Mouse (Mus musculus): ENCODE results near the gene Timm44. TPM values are rescaled to one million over a fixed set of nuclear protein-coding genes. Genes with fewer than 3 reads are reported as not detected.

Gene Timm44
- polyA plus RNA-seq, 1 experiment from 2014 or later, result 81.1 TPM

GRCm38 (mm10) chr8:4237814-4238433 lies 37.8 kb downstream of the Timm44 start:
- no peaks in the 10 kb centered on the region for H3K27me3 ChIP-seq (ENCODE audit: control insufficient read depth, insufficient read depth, low read length)
- H3K4me3 ChIP-seq (ENCODE audit: low read depth, low read length), result peak overlapping the region; percentile 74
- WGBS, result 17% methylated on average over 15 of the region's 15 CpGs
- peak overlapping the region; percentile 97 for H3K27ac ChIP-seq (ENCODE audit: low read length)
- peak overlapping the region; percentile 60 for H3K9ac ChIP-seq (replicated peaks; ENCODE audit: low read depth, low read length)
- H3K4me1 ChIP-seq (ENCODE audit: control insufficient read depth, insufficient read depth, low read length), result peaks cover 17% of the 10 kb centered on the region
- H3K4me2 ChIP-seq (replicated peaks; ENCODE audit: low read depth, low read length), result peak overlapping the region; percentile 70
- peaks cover 9% of the 10 kb centered on the region; the same call in 1 of the 2 replicates for H3K36me3 ChIP-seq (ENCODE audit: control insufficient read depth, insufficient read depth, low read length)
- no peaks in the 10 kb centered on the region for H3K9me3 ChIP-seq (ENCODE audit: control insufficient read depth, low read depth, low read length)
- ATAC-seq (ENCODE audit: insufficient number of reproducible peaks, insufficient read depth, low FRiP score, low read depth), result no peak

GRCm38 (mm10) chr8:4230612-4231351 lies 44.9 kb downstream of the Timm44 start:
- no peak overlapping the region for H3K4me2 ChIP-seq (replicated peaks; ENCODE audit: low read depth, low read length)
- 56% methylated on average over 10 of the region's 10 CpGs for WGBS
- H3K27ac ChIP-seq (ENCODE audit: low read length), result no peak overlapping the region

GRCm38 (mm10) chr8:4229784-4230183 lies 45.9 kb downstream of the Timm44 start:
- WGBS, result 67% methylated on average over 5 of the region's 5 CpGs
- Histone ChIP-seq H3K9me3 (ENCODE audit: control insufficient read depth, low read depth, low read length) (no peaks in the 10 kb centered on the region), H3K36me3 (ENCODE audit: control insufficient read depth, insufficient read depth, low read length) (no peaks in the 10 kb centered on the region), H3K4me1 (ENCODE audit: control insufficient read depth, insufficient read depth, low read length) (no peaks in the 10 kb centered on the region), H3K4me2 (replicated peaks; ENCODE audit: low read depth, low read length) (no peak overlapping the region), H3K27ac (ENCODE audit: low read length) (no peak overlapping the region), H3K27me3 (ENCODE audit: control insufficient read depth, insufficient read depth, low read length) (no peaks in the 10 kb centered on the region), H3K9ac (replicated peaks; ENCODE audit: low read depth, low read length) (no peak overlapping the region), H3K4me3 (ENCODE audit: low read depth, low read length) (no peak overlapping the region)
- no peak for ATAC-seq (ENCODE audit: insufficient number of reproducible peaks, insufficient read depth, low FRiP score, low read depth)

More at GRCm38 (mm10) chr8:4230612-4231351, 44.9 kb downstream of the Timm44 start:
- no peaks in the 10 kb centered on the region for H3K9me3 ChIP-seq (ENCODE audit: control insufficient read depth, low read depth, low read length)
- peak; percentile 60; the same call in 1 of the 2 replicates for ATAC-seq (ENCODE audit: insufficient number of reproducible peaks, insufficient read depth, low FRiP score, low read depth)
- H3K36me3 ChIP-seq (ENCODE audit: control insufficient read depth, insufficient read depth, low read length), result no peaks in the 10 kb centered on the region
- H3K27me3 ChIP-seq (ENCODE audit: control insufficient read depth, insufficient read depth, low read length), result no peaks in the 10 kb centered on the region
- no peaks in the 10 kb centered on the region for H3K4me1 ChIP-seq (ENCODE audit: control insufficient read depth, insufficient read depth, low read length)
- H3K4me3 ChIP-seq (ENCODE audit: low read depth, low read length), result no peak overlapping the region
- no peak overlapping the region for H3K9ac ChIP-seq (replicated peaks; ENCODE audit: low read depth, low read length)

- Histone ChIP-seq H3K4me3 (ENCODE audit: low read depth, low read length) (no peak overlapping the region), H3K9me3 (ENCODE audit: control insufficient read depth, low read depth, low read length) (no peaks in the 10 kb centered on the region), H3K36me3 (ENCODE audit: control insufficient read depth, insufficient read depth, low read length) (no peaks in the 10 kb centered on the region), H3K27ac (ENCODE audit: low read length) (no peak overlapping the region), H3K27me3 (ENCODE audit: control insufficient read depth, insufficient read depth, low read length) (no peaks in the 10 kb centered on the region), H3K4me2 (replicated peaks; ENCODE audit: low read depth, low read length) (no peak overlapping the region), H3K9ac (replicated peaks; ENCODE audit: low read depth, low read length) (no peak overlapping the region), H3K4me1 (ENCODE audit: control insufficient read depth, insufficient read depth, low read length) (no peaks in the 10 kb centered on the region)
- no peak for ATAC-seq (ENCODE audit: insufficient number of reproducible peaks, insufficient read depth, low FRiP score, low read depth)
- WGBS, result 95% methylated on average over 4 of the region's 4 CpGs
Observed at GRCm38 (mm10) chr8:4227919-4228318, 47.8 kb downstream of the Timm44 start.

GRCm38 (mm10) chr8:4226739-4227347 lies 48.9 kb downstream of the Timm44 start, which contains the start of gene Lrrc8e:
Lrrc8e (plus strand) TSS chr8:4226827.
- Histone ChIP-seq H3K9me3 (ENCODE audit: control insufficient read depth, low read depth, low read length) (no peaks in the 10 kb centered on the region), H3K4me2 (replicated peaks; ENCODE audit: low read depth, low read length) (peak within 1 kb of the TSS; percentile 53), H3K9ac (replicated peaks; ENCODE audit: low read depth, low read length) (no peak within 1 kb of the TSS), H3K27me3 (ENCODE audit: control insufficient read depth, insufficient read depth, low read length) (no peaks in the 10 kb centered on the region), H3K36me3 (ENCODE audit: control insufficient read depth, insufficient read depth, low read length) (no peaks in the 10 kb centered on the region), H3K4me1 (ENCODE audit: control insufficient read depth, insufficient read depth, low read length) (no peaks in the 10 kb centered on the region), H3K4me3 (ENCODE audit: low read depth, low read length) (peak within 1 kb of the TSS; percentile 27), H3K27ac (ENCODE audit: low read length) (no peak within 1 kb of the TSS)
- WGBS, result 5% methylated on average over 33 of the region's 33 CpGs
- ATAC-seq (ENCODE audit: insufficient number of reproducible peaks, insufficient read depth, low FRiP score, low read depth), result peak; percentile 80

GRCm38 (mm10) chr8:4226323-4226722 lies 49.4 kb downstream of the Timm44 start:
- Histone ChIP-seq H3K4me3 (ENCODE audit: low read depth, low read length) (peak overlapping the region; percentile 27), H3K27ac (ENCODE audit: low read length) (no peak overlapping the region), H3K27me3 (ENCODE audit: control insufficient read depth, insufficient read depth, low read length) (no peaks in the 10 kb centered on the region), H3K9me3 (ENCODE audit: control insufficient read depth, low read depth, low read length) (no peaks in the 10 kb centered on the region), H3K36me3 (ENCODE audit: control insufficient read depth, insufficient read depth, low read length) (no peaks in the 10 kb centered on the region), H3K4me2 (replicated peaks; ENCODE audit: low read depth, low read length) (peak overlapping the region; percentile 53), H3K4me1 (ENCODE audit: control insufficient read depth, insufficient read depth, low read length) (no peaks in the 10 kb centered on the region), H3K9ac (replicated peaks; ENCODE audit: low read depth, low read length) (no peak overlapping the region)
- WGBS, result 26% methylated on average over 4 of the region's 4 CpGs
- ATAC-seq (ENCODE audit: insufficient number of reproducible peaks, insufficient read depth, low FRiP score, low read depth), result no peak

GRCm38 (mm10) chr8:4222059-4222458 lies 53.7 kb downstream of the Timm44 start:
- Histone ChIP-seq H3K36me3 (ENCODE audit: control insufficient read depth, insufficient read depth, low read length) (no peaks in the 10 kb centered on the region), H3K27me3 (ENCODE audit: control insufficient read depth, insufficient read depth, low read length) (no peaks in the 10 kb centered on the region), H3K9ac (replicated peaks; ENCODE audit: low read depth, low read length) (no peak overlapping the region), H3K4me3 (ENCODE audit: low read depth, low read length) (no peak overlapping the region), H3K9me3 (ENCODE audit: control insufficient read depth, low read depth, low read length) (no peaks in the 10 kb centered on the region), H3K4me2 (replicated peaks; ENCODE audit: low read depth, low read length) (no peak overlapping the region), H3K4me1 (ENCODE audit: control insufficient read depth, insufficient read depth, low read length) (no peaks in the 10 kb centered on the region), H3K27ac (ENCODE audit: low read length) (no peak overlapping the region)
- no peak for ATAC-seq (ENCODE audit: insufficient number of reproducible peaks, insufficient read depth, low FRiP score, low read depth)

GRCm38 (mm10) chr8:4219617-4220016 lies 56.1 kb downstream of the Timm44 start:
- 79% methylated on average over 3 of the region's 3 CpGs for WGBS
- H3K27me3 ChIP-seq (ENCODE audit: control insufficient read depth, insufficient read depth, low read length), result no peaks in the 10 kb centered on the region
- H3K4me3 ChIP-seq (ENCODE audit: low read depth, low read length), result no peak overlapping the region
- H3K4me2 ChIP-seq (replicated peaks; ENCODE audit: low read depth, low read length), result no peak overlapping the region
- no peaks in the 10 kb centered on the region for H3K9me3 ChIP-seq (ENCODE audit: control insufficient read depth, low read depth, low read length)
- no peak for ATAC-seq (ENCODE audit: insufficient number of reproducible peaks, insufficient read depth, low FRiP score, low read depth)
- no peaks in the 10 kb centered on the region for H3K4me1 ChIP-seq (ENCODE audit: control insufficient read depth, insufficient read depth, low read length)
- H3K27ac ChIP-seq (ENCODE audit: low read length), result no peak overlapping the region
- H3K9ac ChIP-seq (replicated peaks; ENCODE audit: low read depth, low read length), result no peak overlapping the region
- no peaks in the 10 kb centered on the region for H3K36me3 ChIP-seq (ENCODE audit: control insufficient read depth, insufficient read depth, low read length)
